Mouse (Mus musculus) midbrain, embryonic 16.5 days (tissue): Measurements from ENCODE around the gene Ptchd3. TPM values are rescaled to one million over a fixed set of nuclear protein-coding genes. Genes with fewer than 3 reads are reported as not detected.

ENCODE experiments used
- ATAC-seq: fragments of 200-750 bp; cut with Nextera tagmentation; 2 replicates; pipeline ENCODE4 v1.8.0; 2017; ENCODE audit warnings: moderate TSS enrichment
- H3K27ac ChIP-seq: fragments of 300-500 bp; sonication (generic); 2 replicates; pipeline ENCODE4 v1.5.1; 2014; ENCODE audit warnings: mild to moderate bottlenecking, low read length, mixed read lengths
- H3K27me3 ChIP-seq: fragments of 300-500 bp; sonication (generic); 2 replicates; pipeline ENCODE4 v1.6.1; 2014; ENCODE audit warnings: low read depth, low read length, mixed read lengths; ENCODE audit not compliant: control insufficient read depth, insufficient read depth
- H3K36me3 ChIP-seq: fragments of 300-500 bp; sonication (generic); 2 replicates; pipeline ENCODE4 v1.6.1; 2014; ENCODE audit warnings: mild to moderate bottlenecking, low read length, moderate library complexity, mixed read lengths; ENCODE audit not compliant: control insufficient read depth, insufficient read depth
- H3K4me1 ChIP-seq: fragments of 300-500 bp; sonication (generic); 2 replicates; pipeline ENCODE4 v1.6.1; 2014; ENCODE audit warnings: mild to moderate bottlenecking, low read length, mixed read lengths; ENCODE audit not compliant: control insufficient read depth, insufficient read depth
- H3K4me2 ChIP-seq: fragments of 300-500 bp; sonication (generic); 2 replicates; pipeline ENCODE4 v1.6.1; 2014; ENCODE audit warnings: mild to moderate bottlenecking, low read length, mixed read lengths
- H3K4me3 ChIP-seq: fragments of 300-500 bp; sonication (generic); 2 replicates; pipeline ENCODE4 v1.5.1; 2014; ENCODE audit warnings: low read depth, mild to moderate bottlenecking, low read length, moderate library complexity, mixed read lengths
- H3K9ac ChIP-seq: fragments of 300-500 bp; sonication (generic); 2 replicates; pipeline ENCODE4 v1.6.1; 2014; ENCODE audit warnings: low read depth, low read length, mixed read lengths
- H3K9me3 ChIP-seq: fragments of 300-500 bp; sonication (generic); replicated peaks from 2 replicates; pipeline ENCODE4 v1.6.1; 2014; ENCODE audit warnings: mild to moderate bottlenecking, low read length, mixed read lengths; ENCODE audit not compliant: control insufficient read depth, poor library complexity, severe bottlenecking
- WGBS: fragments of 180-500 bp; shearing (Covaris S2); extraction: QIAGEN DNeasy Blood & Tissue Kit; methylation state at CpG from one replicate; pipeline ENCODE4 v1.1.7; 2014; 5-methylcytosine and 5-hydroxymethylcytosine counted together
- polyA plus RNA-seq: library from polyadenylated mRNA; unstranded; fragments of >200 nt; fragmentation: Nextera tagmentation; extraction: Ambion mirVana; gene quantifications from 2 replicates; pipeline ENCODE4 v1.2.1, GENCODE M21; 2015

Gene Ptchd3
- polyA plus RNA-seq, 1 experiment from 2014 or later, result not detected

GRCm38 (mm10) chr11:121794591-121795199 lies 35.4 kb upstream of the Ptchd3 start:
- H3K27ac ChIP-seq, result no peak overlapping the region
- no peaks in the 10 kb centered on the region for H3K36me3 ChIP-seq
- H3K4me2 ChIP-seq, result no peak overlapping the region
- no peaks in the 10 kb centered on the region for H3K27me3 ChIP-seq
- H3K9ac ChIP-seq, result no peak overlapping the region
- H3K4me3 ChIP-seq, result no peak overlapping the region
- H3K4me1 ChIP-seq, result no peaks in the 10 kb centered on the region
- no peak for ATAC-seq
- H3K9me3 ChIP-seq, result no peaks in the 10 kb centered on the region
- 70% methylated on average over 6 of the region's 6 CpGs for WGBS

GRCm38 (mm10) chr11:121795978-121796377 lies 34.1 kb upstream of the Ptchd3 start:
- no peak overlapping the region for H3K27ac ChIP-seq
- H3K9me3 ChIP-seq, result no peaks in the 10 kb centered on the region
- H3K36me3 ChIP-seq, result no peaks in the 10 kb centered on the region
- no peak for ATAC-seq
- no peak overlapping the region for H3K4me2 ChIP-seq
- WGBS, result 86% methylated on average over 2 of the region's 2 CpGs
- no peak overlapping the region for H3K4me3 ChIP-seq
- no peaks in the 10 kb centered on the region for H3K4me1 ChIP-seq
- H3K27me3 ChIP-seq, result no peaks in the 10 kb centered on the region
- H3K9ac ChIP-seq, result no peak overlapping the region

DNA sequence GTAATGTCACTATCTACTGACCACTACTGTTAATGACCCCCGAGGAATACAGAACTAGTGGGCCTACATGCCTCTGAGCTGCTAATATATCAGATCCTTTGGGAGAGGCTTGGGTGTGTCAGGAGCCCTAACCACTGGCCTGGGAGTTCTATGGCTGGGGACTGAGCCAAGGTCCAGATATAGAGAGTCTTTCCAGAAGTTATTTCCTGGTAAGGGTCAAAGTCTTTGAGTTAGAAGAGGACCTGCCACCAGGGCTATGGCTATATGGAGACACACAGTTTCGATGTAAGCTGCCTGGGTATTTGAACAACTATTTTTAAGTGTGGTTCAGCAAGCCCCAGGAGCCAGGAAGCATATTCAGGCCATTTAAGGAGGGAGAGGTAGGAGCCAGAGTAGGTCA lies 31.5 kb upstream of the Ptchd3 start:
- WGBS, result 86% methylated on average over 2 of the region's 2 CpGs
- H3K4me1 ChIP-seq, result no peaks in the 10 kb centered on the region
- no peak for ATAC-seq

GRCm38 (mm10) chr11:121799746-121800299 lies 30.2 kb upstream of the Ptchd3 start:
- no peak overlapping the region for H3K9ac ChIP-seq
- no peak overlapping the region for H3K4me2 ChIP-seq
- no peaks in the 10 kb centered on the region for H3K9me3 ChIP-seq
- H3K27ac ChIP-seq, result no peak overlapping the region
- 89% methylated on average over 4 of the region's 4 CpGs for WGBS
- H3K4me1 ChIP-seq, result no peaks in the 10 kb centered on the region
- H3K4me3 ChIP-seq, result no peak overlapping the region
- H3K36me3 ChIP-seq, result no peaks in the 10 kb centered on the region
- no peak for ATAC-seq
- no peaks in the 10 kb centered on the region for H3K27me3 ChIP-seq

More for the DNA sequence above, 31.5 kb upstream of the Ptchd3 start:
- Histone ChIP-seq H3K9ac (no peak overlapping the region), H3K27ac (no peak overlapping the region), H3K4me3 (no peak overlapping the region), H3K36me3 (no peaks in the 10 kb centered on the region), H3K27me3 (no peaks in the 10 kb centered on the region), H3K4me2 (no peak overlapping the region), H3K9me3 (no peaks in the 10 kb centered on the region)

DNA sequence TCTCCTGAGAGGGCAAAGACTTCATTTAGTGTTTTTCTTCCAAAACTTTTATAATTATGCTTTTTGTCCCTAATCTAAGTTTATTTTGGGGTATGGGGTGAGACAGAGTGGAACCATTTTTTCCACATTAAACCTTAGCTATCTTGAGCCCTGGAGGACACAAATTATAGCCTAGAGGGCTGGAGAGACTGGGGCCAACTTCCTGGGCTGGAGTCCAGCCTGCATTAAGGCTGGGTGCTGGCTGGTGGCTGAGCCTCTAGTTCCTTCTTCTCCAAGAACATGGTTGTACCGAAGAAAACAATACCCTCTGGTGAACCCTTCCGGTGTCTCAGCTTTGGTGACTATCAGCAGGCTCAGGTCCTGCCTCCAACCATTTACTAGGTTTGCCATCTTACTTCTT lies 27.3 kb upstream of the Ptchd3 start:
- Histone ChIP-seq H3K4me2 (no peak overlapping the region), H3K9me3 (no peaks in the 10 kb centered on the region), H3K36me3 (no peaks in the 10 kb centered on the region), H3K4me3 (no peak overlapping the region), H3K27ac (no peak overlapping the region), H3K27me3 (no peaks in the 10 kb centered on the region), H3K4me1 (no peaks in the 10 kb centered on the region), H3K9ac (no peak overlapping the region)
- no peak for ATAC-seq
- WGBS, result 98% methylated on average over 2 of the region's 2 CpGs

GRCm38 (mm10) chr11:121804258-121805027 lies 25.6 kb upstream of the Ptchd3 start:
- H3K4me1 ChIP-seq, result peaks cover 2% of the 10 kb centered on the region
- WGBS, result 94% methylated on average over 5 of the region's 5 CpGs
- ATAC-seq, result no peak

DNA sequence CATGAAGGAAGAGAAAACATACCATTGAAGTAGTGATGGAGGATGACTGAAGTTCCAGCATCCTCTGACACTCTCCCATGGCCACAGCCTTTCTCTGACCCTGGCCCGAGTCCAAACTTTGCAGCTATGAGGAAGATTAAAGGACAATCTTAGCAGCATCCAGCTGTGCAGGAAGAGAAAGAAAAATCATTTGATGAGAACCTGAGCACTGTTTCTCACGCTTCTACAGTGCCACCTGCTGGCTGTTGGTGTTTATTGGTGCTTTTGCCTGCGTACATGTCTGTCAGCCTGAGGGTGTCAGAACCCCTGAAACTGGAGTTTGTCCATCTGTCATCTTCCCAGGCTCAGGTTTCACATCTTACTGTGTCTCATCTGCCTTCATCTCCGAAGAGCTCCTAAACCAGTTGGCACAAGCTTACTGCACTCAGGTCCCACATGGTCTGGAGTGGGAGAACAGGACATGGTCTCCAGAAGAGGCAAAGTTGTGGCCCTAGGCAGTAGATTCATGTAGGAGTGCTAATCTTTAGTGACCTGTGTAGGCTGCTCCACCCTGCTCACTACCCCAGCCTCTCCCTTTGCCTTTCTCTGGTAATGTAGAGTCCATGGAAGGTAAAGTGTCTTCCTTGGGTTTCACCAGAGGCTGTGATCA lies 21.7 kb upstream of the Ptchd3 start:
- H3K27me3 ChIP-seq, result no peaks in the 10 kb centered on the region
- 8% methylated on average over 4 of the region's 4 CpGs for WGBS
- H3K36me3 ChIP-seq, result no peaks in the 10 kb centered on the region
- H3K4me2 ChIP-seq, result no peak overlapping the region
- no peaks in the 10 kb centered on the region for H3K9me3 ChIP-seq
- no peak overlapping the region for H3K27ac ChIP-seq
- no peak overlapping the region for H3K9ac ChIP-seq
- peaks cover 2% of the 10 kb centered on the region for H3K4me1 ChIP-seq
- no peak for ATAC-seq
- H3K4me3 ChIP-seq, result no peak overlapping the region

More at GRCm38 (mm10) chr11:121804258-121805027, 25.6 kb upstream of the Ptchd3 start:
- no peak overlapping the region for H3K9ac ChIP-seq
- no peaks in the 10 kb centered on the region for H3K36me3 ChIP-seq
- H3K27me3 ChIP-seq, result no peaks in the 10 kb centered on the region
- no peak overlapping the region for H3K27ac ChIP-seq
- H3K4me3 ChIP-seq, result no peak overlapping the region
- no peaks in the 10 kb centered on the region for H3K9me3 ChIP-seq
- no peak overlapping the region for H3K4me2 ChIP-seq

GRCm38 (mm10) chr11:121808866-121809265 lies 21.2 kb upstream of the Ptchd3 start:
- no peak overlapping the region for H3K4me2 ChIP-seq
- no peak overlapping the region for H3K4me3 ChIP-seq
- no peak overlapping the region for H3K9ac ChIP-seq
- H3K9me3 ChIP-seq, result no peaks in the 10 kb centered on the region
- H3K27me3 ChIP-seq, result no peaks in the 10 kb centered on the region
- WGBS, result 38% methylated on average over 1 of the region's 1 CpGs
- no peak for ATAC-seq
- H3K4me1 ChIP-seq, result peaks cover 2% of the 10 kb centered on the region
- no peak overlapping the region for H3K27ac ChIP-seq
- H3K36me3 ChIP-seq, result no peaks in the 10 kb centered on the region

- Histone ChIP-seq H3K27ac (no peak overlapping the region), H3K36me3 (no peaks in the 10 kb centered on the region), H3K4me1 (peaks cover 6% of the 10 kb centered on the region), H3K9me3 (no peaks in the 10 kb centered on the region), H3K4me2 (no peak overlapping the region), H3K4me3 (no peak overlapping the region), H3K9ac (no peak overlapping the region), H3K27me3 (no peaks in the 10 kb centered on the region)
- ATAC-seq, result no peak
- 37% methylated on average over 2 of the region's 2 CpGs for WGBS
Measured at GRCm38 (mm10) chr11:121845923-121846322, 15.9 kb downstream of the Ptchd3 start.
